Mouse (Mus musculus) neural tube, embryonic 14.5 days (tissue): Measurements from ENCODE around the gene Uqcrc2. TPM values are rescaled to one million over a fixed set of nuclear protein-coding genes. Genes with fewer than 3 reads are reported as not detected.
A peak's percentile ranks its signal among the peaks of the same experiment; 100 is the strongest.

Experiments used
- ATAC-seq: fragments of 200-750 bp; cut with Nextera tagmentation; 2 replicates; pipeline ENCODE4 v1.8.0; 2017; ENCODE audit warnings: low read depth, mild to moderate bottlenecking, moderate TSS enrichment, moderate library complexity
- H3K27ac ChIP-seq: fragments of 300-500 bp; sonication (generic); 2 replicates; pipeline ENCODE4 v1.5.1; 2014; ENCODE audit warnings: low read depth, mild to moderate bottlenecking, control low read depth, low read length, moderate library complexity, mixed read lengths
- H3K27me3 ChIP-seq: fragments of 300-500 bp; sonication (generic); 2 replicates; pipeline ENCODE4 v1.6.1; 2014; ENCODE audit warnings: low read length; ENCODE audit not compliant: control insufficient read depth, insufficient read depth
- H3K36me3 ChIP-seq: fragments of 300-500 bp; sonication (generic); 2 replicates; pipeline ENCODE4 v1.6.1; 2014; ENCODE audit warnings: low read length, mixed read lengths; ENCODE audit not compliant: control insufficient read depth, insufficient read depth
- H3K4me1 ChIP-seq: fragments of 300-500 bp; sonication (generic); 2 replicates; pipeline ENCODE4 v1.6.1; 2014; ENCODE audit warnings: low read length; ENCODE audit not compliant: control insufficient read depth, insufficient read depth
- H3K4me2 ChIP-seq: fragments of 300-500 bp; sonication (generic); 2 replicates; pipeline ENCODE4 v1.6.1; 2014; ENCODE audit warnings: mild to moderate bottlenecking, low read depth, low read length, control low read depth
- H3K4me3 ChIP-seq: fragments of 300-500 bp; sonication (generic); 2 replicates; pipeline ENCODE4 v1.5.1; 2014; ENCODE audit warnings: low read depth, low read length, control low read depth, mixed read lengths
- H3K9ac ChIP-seq: fragments of 300-500 bp; sonication (generic); replicated peaks from 2 replicates; pipeline ENCODE4 v1.6.1; 2014; ENCODE audit warnings: low read depth, mild to moderate bottlenecking, control low read depth, low read length, mixed read lengths
- H3K9me3 ChIP-seq: fragments of 300-500 bp; sonication (generic); 2 replicates; pipeline ENCODE4 v1.6.1; 2016; ENCODE audit warnings: low read length; ENCODE audit not compliant: control insufficient read depth
- WGBS: fragments of 180-500 bp; shearing (Covaris S2); extraction: QIAGEN DNeasy Blood & Tissue Kit; methylation state at CpG from one replicate; pipeline ENCODE4 v1.1.7; 2014; 5-methylcytosine and 5-hydroxymethylcytosine counted together
- polyA plus RNA-seq: library from polyadenylated mRNA; unstranded; fragments of >200 nt; fragmentation: Nextera tagmentation; extraction: Ambion mirVana; gene quantifications from 2 replicates; pipeline ENCODE4 v1.2.1, GENCODE M21; 2014

Uqcrc2 gene
- polyA plus RNA-seq, 1 experiment from 2014 or later: 264 TPM

DNA sequence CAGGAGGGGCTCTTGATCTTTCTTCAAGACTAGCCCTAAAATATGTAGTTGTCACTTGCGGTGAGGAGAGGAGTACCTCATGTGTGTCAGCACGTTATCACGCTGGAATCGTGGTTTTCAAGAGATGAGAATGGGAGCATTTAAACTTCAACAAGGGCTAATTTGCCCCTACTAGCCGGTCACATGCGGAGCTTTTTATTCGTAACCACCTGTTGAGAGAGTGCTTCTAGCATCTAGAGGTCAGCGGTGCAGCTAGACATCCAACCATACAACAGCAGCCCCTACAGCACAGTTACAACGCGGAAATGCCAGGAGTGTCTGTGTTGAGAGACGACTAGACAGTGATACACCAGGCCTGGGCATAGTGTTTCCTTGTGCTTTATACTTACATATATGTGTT, 845 bp downstream of the Uqcrc2 start:
- Histone ChIP-seq H3K27me3 (no peaks in the 10 kb centered on the region), H3K9ac (peak overlapping the region; percentile 94), H3K4me1 (peaks cover 9% of the 10 kb centered on the region), H3K4me3 (peak overlapping the region; percentile 99), H3K36me3 (peaks cover 25% of the 10 kb centered on the region), H3K4me2 (peak overlapping the region; percentile 71), H3K27ac (no peak overlapping the region; the same call in 1 of the 2 replicates), H3K9me3 (no peaks in the 10 kb centered on the region)
- WGBS: 1% methylated on average over 11 of the region's 11 CpGs
- ATAC-seq: no peak

DNA sequence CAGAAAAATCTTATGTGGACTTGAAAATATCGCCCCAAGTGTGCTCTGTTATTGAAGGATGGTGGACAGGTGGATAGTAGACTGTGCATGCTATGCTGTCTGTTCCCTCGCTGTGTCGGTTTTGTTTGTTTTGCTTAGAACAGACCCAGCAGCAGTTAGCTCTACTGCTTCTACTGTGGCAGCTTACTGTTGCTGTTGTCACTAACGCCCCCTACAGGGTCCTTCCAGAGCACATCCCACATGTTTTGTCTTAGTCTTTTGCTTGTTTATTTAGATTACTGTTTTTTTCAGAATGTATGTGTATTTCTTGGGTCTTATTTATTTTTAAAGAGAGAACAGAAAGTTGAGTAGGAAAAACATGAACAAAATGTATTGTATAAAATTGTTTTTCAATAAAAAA, 8.2 kb downstream of the Uqcrc2 start:
- Histone ChIP-seq H3K36me3 (peaks cover 64% of the 10 kb centered on the region), H3K27me3 (no peaks in the 10 kb centered on the region), H3K9ac (no peak overlapping the region), H3K27ac (no peak overlapping the region), H3K4me2 (no peak overlapping the region), H3K9me3 (no peaks in the 10 kb centered on the region), H3K4me3 (no peak overlapping the region), H3K4me1 (no peaks in the 10 kb centered on the region)
- no peak for ATAC-seq
- 72% methylated on average over 4 of the region's 4 CpGs for WGBS

GRCm38 (mm10) chr7:120647849-120648248, 12.9 kb downstream of the Uqcrc2 start:
- H3K27ac ChIP-seq: no peak overlapping the region
- WGBS: 87% methylated on average over 2 of the region's 2 CpGs
- no peak for ATAC-seq
- H3K27me3 ChIP-seq: no peaks in the 10 kb centered on the region
- H3K9ac ChIP-seq: no peak overlapping the region
- H3K36me3 ChIP-seq: peaks cover 73% of the 10 kb centered on the region
- no peak overlapping the region for H3K4me3 ChIP-seq
- no peaks in the 10 kb centered on the region for H3K9me3 ChIP-seq
- H3K4me1 ChIP-seq: no peaks in the 10 kb centered on the region
- H3K4me2 ChIP-seq: no peak overlapping the region

DNA sequence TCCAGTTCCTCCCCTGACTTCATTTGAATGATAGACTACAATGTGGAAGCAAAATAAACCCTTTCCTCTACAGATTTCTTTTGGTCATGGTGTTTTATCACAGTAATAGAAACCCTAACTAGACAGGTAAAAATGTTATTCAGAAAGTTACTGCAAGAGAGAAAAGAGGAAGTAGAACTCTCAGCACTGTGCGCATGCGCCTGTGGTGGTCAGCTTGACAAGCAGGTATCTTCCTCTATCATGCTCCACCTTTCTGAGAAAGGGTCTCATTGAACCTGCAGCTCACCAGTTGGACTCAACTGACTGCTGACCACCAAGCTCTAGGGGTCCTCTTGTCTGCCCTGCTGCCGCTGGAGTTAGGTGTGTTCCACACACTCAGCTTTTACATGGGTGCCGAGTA, 27.1 kb downstream of the Uqcrc2 start:
- no peaks in the 10 kb centered on the region for H3K9me3 ChIP-seq
- ATAC-seq: no peak
- no peaks in the 10 kb centered on the region for H3K27me3 ChIP-seq
- no peak overlapping the region for H3K27ac ChIP-seq
- no peaks in the 10 kb centered on the region for H3K4me1 ChIP-seq
- H3K36me3 ChIP-seq: peaks cover 30% of the 10 kb centered on the region; the same call in 1 of the 2 replicates
- 99% methylated on average over 4 of the region's 4 CpGs for WGBS
- H3K9ac ChIP-seq: no peak overlapping the region
- H3K4me3 ChIP-seq: no peak overlapping the region
- H3K4me2 ChIP-seq: no peak overlapping the region

GRCm38 (mm10) chr7:120670153-120670875, 35.3 kb downstream of the Uqcrc2 start, which contains the start of gene Pdzd9:
TSS of gene Pdzd9 (minus strand) at chr7:120670343.
- Histone ChIP-seq H3K9ac (no peak within 1 kb of the TSS), H3K4me1 (no peaks in the 10 kb centered on the region), H3K4me2 (no peak within 1 kb of the TSS), H3K27ac (no peak within 1 kb of the TSS), H3K4me3 (no peak within 1 kb of the TSS), H3K36me3 (no peaks in the 10 kb centered on the region), H3K27me3 (no peaks in the 10 kb centered on the region), H3K9me3 (no peaks in the 10 kb centered on the region)
- ATAC-seq: peak; percentile 69; the same call in 1 of the 2 replicates
- 21% methylated on average over 14 of the region's 14 CpGs for whole genome bisulfite sequencing

DNA sequence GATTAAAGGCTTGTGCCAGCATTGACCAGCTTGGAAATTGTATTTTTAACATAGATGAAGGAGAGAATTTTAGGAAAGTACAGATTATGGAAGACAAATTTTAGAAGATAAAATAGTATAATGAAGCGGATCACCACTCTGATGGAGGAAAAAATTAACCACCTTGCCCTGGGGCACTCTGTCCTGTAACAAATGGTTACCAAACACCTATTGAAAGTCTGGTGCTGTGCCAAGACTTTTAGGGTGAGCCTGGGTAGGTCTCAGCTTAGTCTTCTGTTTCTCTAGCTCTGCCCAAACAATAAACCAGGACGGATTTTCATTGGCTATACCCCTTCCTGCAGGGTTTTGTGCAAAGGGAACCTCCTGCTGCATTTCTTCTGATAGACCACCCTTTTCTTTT, 36.3 kb downstream of the Uqcrc2 start:
- H3K4me3 ChIP-seq: no peak overlapping the region
- no peak overlapping the region for H3K9ac ChIP-seq
- H3K27ac ChIP-seq: no peak overlapping the region
- H3K36me3 ChIP-seq: no peaks in the 10 kb centered on the region
- H3K4me1 ChIP-seq: peaks cover 2% of the 10 kb centered on the region
- H3K27me3 ChIP-seq: no peaks in the 10 kb centered on the region
- H3K4me2 ChIP-seq: no peak overlapping the region
- whole genome bisulfite sequencing: 78% methylated on average over 2 of the region's 2 CpGs
- no peak for ATAC-seq
- H3K9me3 ChIP-seq: no peaks in the 10 kb centered on the region

GRCm38 (mm10) chr7:120677001-120677643, 42.1 kb downstream of the Uqcrc2 start, which contains the start of gene Mosmo:
TSS of gene Mosmo (plus strand) at chr7:120677618.
- Histone ChIP-seq H3K9ac (peak within 1 kb of the TSS; percentile 90), H3K27me3 (no peaks in the 10 kb centered on the region), H3K4me2 (peak within 1 kb of the TSS; percentile 79), H3K4me3 (peak within 1 kb of the TSS; percentile 82), H3K9me3 (no peaks in the 10 kb centered on the region), H3K27ac (peak within 1 kb of the TSS; percentile 79), H3K4me1 (peaks cover 27% of the 10 kb centered on the region), H3K36me3 (no peaks in the 10 kb centered on the region)
- WGBS: under 1% methylated on average over 44 of the region's 44 CpGs
- peak; percentile 97 for ATAC-seq

GRCm38 (mm10) chr7:120677764-120678531, 43.0 kb downstream of the Uqcrc2 start:
- Histone ChIP-seq H3K9me3 (no peaks in the 10 kb centered on the region), H3K4me3 (peak overlapping the region; percentile 82), H3K9ac (peak overlapping the region; percentile 90), H3K27ac (peak overlapping the region; percentile 74), H3K4me2 (peak overlapping the region; percentile 79), H3K4me1 (peaks cover 27% of the 10 kb centered on the region), H3K27me3 (no peaks in the 10 kb centered on the region), H3K36me3 (no peaks in the 10 kb centered on the region)
- peak; percentile 76 for ATAC-seq
- WGBS: 3% methylated on average over 42 of the region's 42 CpGs
